Mouse (Mus musculus) limb, embryonic 13.5 days (tissue): Measurements from ENCODE around the gene Ntm. TPM values are rescaled to one million over a fixed set of nuclear protein-coding genes. Genes with fewer than 3 reads are reported as not detected.

Experiments
- ATAC-seq: fragments of 200-750 bp; cut with Nextera tagmentation; 2 replicates; pipeline ENCODE4 v1.8.0; 2017; ENCODE audit warnings: low read depth, moderate number of reproducible peaks, moderate TSS enrichment; ENCODE audit not compliant: low FRiP score
- H3K27ac ChIP-seq: fragments of 300-500 bp; sonication (generic); 2 replicates; pipeline ENCODE4 v1.5.1; 2015; ENCODE audit warnings: inconsistent platforms, mild to moderate bottlenecking, moderate library complexity
- H3K27me3 ChIP-seq: fragments of 300-500 bp; sonication (generic); 2 replicates; pipeline ENCODE4 v1.6.1; 2015; ENCODE audit warnings: mild to moderate bottlenecking, inconsistent platforms
- H3K36me3 ChIP-seq: fragments of 300-500 bp; sonication (generic); 2 replicates; pipeline ENCODE4 v1.6.1; 2015; ENCODE audit warnings: inconsistent platforms, mild to moderate bottlenecking, moderate library complexity
- H3K4me1 ChIP-seq: fragments of 300-500 bp; sonication (generic); 2 replicates; pipeline ENCODE4 v1.6.1; 2015; ENCODE audit warnings: inconsistent platforms
- H3K4me2 ChIP-seq: fragments of 300-500 bp; sonication (generic); replicated peaks from 2 replicates; pipeline ENCODE4 v1.6.1; 2015; ENCODE audit warnings: inconsistent platforms, mild to moderate bottlenecking, moderate library complexity
- H3K4me3 ChIP-seq: fragments of 300-500 bp; sonication (generic); 2 replicates; pipeline ENCODE4 v1.5.1; 2015; ENCODE audit warnings: moderate library complexity, mild to moderate bottlenecking, inconsistent platforms
- H3K9ac ChIP-seq: fragments of 300-500 bp; sonication (generic); 2 replicates; pipeline ENCODE4 v1.6.1; 2015; ENCODE audit warnings: mild to moderate bottlenecking, inconsistent platforms
- H3K9me3 ChIP-seq: fragments of 300-500 bp; sonication (generic); 2 replicates; pipeline ENCODE4 v1.6.1; 2016; ENCODE audit warnings: inconsistent platforms
- WGBS: fragments of 180-500 bp; shearing (Covaris S2); methylation state at CpG from one replicate; pipeline ENCODE4 v1.1.7; 2015; 5-methylcytosine and 5-hydroxymethylcytosine counted together
- polyA plus RNA-seq: library from polyadenylated mRNA; unstranded; fragments of >200 nt; fragmentation: Nextera tagmentation; extraction: Ambion mirVana; gene quantifications from 2 replicates; pipeline ENCODE4 v1.2.1, GENCODE M21; 2015

The Ntm gene
- polyA plus RNA-seq, 1 experiment from 2014 or later, result 40.0 TPM

GRCm38 (mm10) chr9:29765990-29766980, 196.7 kb downstream of the Ntm start:
- Histone ChIP-seq H3K9me3 (no peaks in the 10 kb centered on the region), H3K27me3 (no peaks in the 10 kb centered on the region), H3K4me1 (no peaks in the 10 kb centered on the region), H3K4me3 (no peak overlapping the region), H3K27ac (no peak overlapping the region), H3K36me3 (no peaks in the 10 kb centered on the region), H3K4me2 (no peak overlapping the region), H3K9ac (no peak overlapping the region)
- no peak for ATAC-seq
- 68% methylated on average over 6 of the region's 6 CpGs for WGBS

DNA sequence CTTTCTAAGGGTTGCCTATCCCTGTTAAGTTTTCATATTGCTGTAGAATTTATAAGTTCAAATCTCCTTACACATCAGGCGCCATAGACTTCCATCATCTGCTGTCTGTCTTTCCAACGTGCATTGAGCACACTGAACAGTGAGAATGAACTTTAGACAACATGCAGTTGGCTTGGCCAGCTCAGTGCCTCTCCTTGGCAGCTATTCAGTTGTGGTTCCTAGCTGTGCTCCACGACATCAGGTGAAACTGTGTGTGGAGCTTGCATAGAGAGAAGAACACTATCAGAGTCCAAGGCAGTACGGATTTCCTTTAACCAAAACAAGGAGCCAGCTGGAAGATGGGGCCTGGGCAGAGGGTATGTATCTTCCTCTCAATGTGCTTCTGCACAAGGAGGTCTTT, 199.6 kb downstream of the Ntm start:
- Histone ChIP-seq H3K9me3 (no peaks in the 10 kb centered on the region), H3K4me2 (no peak overlapping the region), H3K27ac (no peak overlapping the region), H3K9ac (no peak overlapping the region), H3K27me3 (no peaks in the 10 kb centered on the region), H3K36me3 (no peaks in the 10 kb centered on the region), H3K4me3 (no peak overlapping the region), H3K4me1 (no peaks in the 10 kb centered on the region)
- WGBS, result 89% methylated on average over 4 of the region's 4 CpGs
- ATAC-seq, result no peak

DNA sequence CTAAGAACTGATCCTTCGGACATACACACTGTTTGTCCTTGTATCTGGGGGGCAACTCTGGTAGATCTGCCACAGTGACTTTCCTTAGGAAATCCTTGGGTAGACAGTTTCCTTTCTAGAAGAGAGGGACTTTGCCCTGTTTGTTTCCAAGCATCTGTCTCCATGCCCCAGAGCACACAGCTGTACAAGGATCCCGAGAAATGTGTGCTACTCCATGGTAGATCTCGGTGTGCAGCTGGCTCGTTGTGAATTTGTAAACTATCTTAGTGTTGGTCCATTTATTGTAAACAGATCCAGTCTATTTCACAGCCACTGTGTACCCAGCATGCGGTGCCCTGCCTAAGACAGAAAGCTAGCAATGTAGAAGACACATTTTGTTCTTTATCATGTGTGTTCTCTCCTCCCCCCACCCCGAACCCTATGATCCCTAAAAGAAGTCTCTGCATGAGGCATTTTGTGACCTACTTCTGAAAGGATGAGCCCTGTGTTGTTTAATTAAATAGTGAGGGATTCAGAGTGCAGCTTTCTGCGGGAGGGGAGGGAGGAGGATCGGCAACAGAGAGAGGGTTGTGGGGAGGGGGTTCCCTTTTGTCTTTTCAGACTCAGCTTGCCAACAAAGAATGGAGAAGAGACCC, 200.9 kb downstream of the Ntm start:
- Histone ChIP-seq H3K4me1 (no peaks in the 10 kb centered on the region), H3K27ac (no peak overlapping the region), H3K9ac (no peak overlapping the region), H3K4me3 (no peak overlapping the region), H3K36me3 (no peaks in the 10 kb centered on the region), H3K9me3 (no peaks in the 10 kb centered on the region), H3K4me2 (no peak overlapping the region), H3K27me3 (0 out of 2 replicates have a peak, but pooled peaks cover under 1% of the 10 kb centered on the region)
- no peak for ATAC-seq
- WGBS, result 68% methylated on average over 8 of the region's 8 CpGs

GRCm38 (mm10) chr9:29761511-29761910, 201.4 kb downstream of the Ntm start:
- 80% methylated on average over 5 of the region's 5 CpGs for WGBS
- Histone ChIP-seq H3K36me3 (no peaks in the 10 kb centered on the region), H3K27me3 (0 out of 2 replicates have a peak, but pooled peaks cover 3% of the 10 kb centered on the region), H3K9me3 (no peaks in the 10 kb centered on the region), H3K4me3 (no peak overlapping the region), H3K27ac (no peak overlapping the region), H3K4me2 (no peak overlapping the region), H3K4me1 (no peaks in the 10 kb centered on the region), H3K9ac (no peak overlapping the region)
- no peak for ATAC-seq

GRCm38 (mm10) chr9:29759940-29760339, 203.0 kb downstream of the Ntm start:
- no peak for ATAC-seq
- H3K27ac ChIP-seq, result no peak overlapping the region
- H3K4me1 ChIP-seq, result no peaks in the 10 kb centered on the region
- 0 out of 2 replicates have a peak, but pooled peaks cover 3% of the 10 kb centered on the region for H3K27me3 ChIP-seq
- no peak overlapping the region for H3K4me3 ChIP-seq
- WGBS, result 73% methylated on average over 3 of the region's 3 CpGs
- H3K9me3 ChIP-seq, result no peaks in the 10 kb centered on the region
- no peak overlapping the region for H3K4me2 ChIP-seq
- no peaks in the 10 kb centered on the region for H3K36me3 ChIP-seq
- H3K9ac ChIP-seq, result no peak overlapping the region

GRCm38 (mm10) chr9:29759060-29759459, 203.9 kb downstream of the Ntm start:
- Histone ChIP-seq H3K9ac (no peak overlapping the region), H3K27ac (no peak overlapping the region), H3K4me1 (no peaks in the 10 kb centered on the region), H3K27me3 (0 out of 2 replicates have a peak, but pooled peaks cover 3% of the 10 kb centered on the region), H3K36me3 (no peaks in the 10 kb centered on the region), H3K4me3 (no peak overlapping the region), H3K9me3 (no peaks in the 10 kb centered on the region), H3K4me2 (no peak overlapping the region)
- ATAC-seq, result no peak
- 88% methylated on average over 2 of the region's 2 CpGs for WGBS

- ATAC-seq, result no peak
- H3K27ac ChIP-seq, result no peak overlapping the region
- H3K36me3 ChIP-seq, result no peaks in the 10 kb centered on the region
- no peak overlapping the region for H3K4me2 ChIP-seq
- no peak overlapping the region for H3K9ac ChIP-seq
- 0 out of 2 replicates have a peak, but pooled peaks cover 3% of the 10 kb centered on the region for H3K27me3 ChIP-seq
- H3K4me3 ChIP-seq, result no peak overlapping the region
- H3K9me3 ChIP-seq, result no peaks in the 10 kb centered on the region
- peaks cover 13% of the 10 kb centered on the region for H3K4me1 ChIP-seq
Observed at GRCm38 (mm10) chr9:29754374-29754773, 208.6 kb downstream of the Ntm start.

DNA sequence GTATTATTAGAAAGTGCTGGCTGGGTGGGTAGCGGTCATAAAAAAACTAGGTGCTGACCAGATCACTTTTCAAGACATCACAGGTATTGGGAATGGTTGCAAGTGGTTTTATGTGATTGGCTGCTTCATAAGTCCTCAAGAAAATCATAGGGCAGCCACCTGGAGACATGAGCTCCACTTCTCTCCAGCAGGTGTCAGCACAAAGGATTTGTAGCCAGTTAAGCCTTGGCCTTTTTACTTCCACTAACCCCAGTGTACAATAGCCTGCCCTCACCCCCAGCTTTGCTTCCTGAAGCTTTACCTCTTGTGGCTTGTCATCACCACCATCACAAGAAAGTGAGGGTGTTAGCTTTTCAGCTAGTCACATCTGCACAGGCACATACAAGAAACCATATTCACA, 211.5 kb downstream of the Ntm start:
- H3K4me1 ChIP-seq, result peaks cover 13% of the 10 kb centered on the region
- no peak overlapping the region for H3K27ac ChIP-seq
- H3K36me3 ChIP-seq, result no peaks in the 10 kb centered on the region
- WGBS, result 45% methylated on average over 1 of the region's 1 CpGs
- H3K4me2 ChIP-seq, result no peak overlapping the region
- H3K4me3 ChIP-seq, result no peak overlapping the region
- H3K9me3 ChIP-seq, result no peaks in the 10 kb centered on the region
- ATAC-seq, result no peak
- no peaks in the 10 kb centered on the region for H3K27me3 ChIP-seq
- no peak overlapping the region for H3K9ac ChIP-seq

- ATAC-seq, result no peak
- H3K4me3 ChIP-seq, result peak overlapping the region; percentile 20
- peak overlapping the region; percentile 58 for H3K4me2 ChIP-seq
- H3K9ac ChIP-seq, result no peak overlapping the region
- WGBS, result 11% methylated on average over 15 of the region's 15 CpGs
- no peaks in the 10 kb centered on the region for H3K9me3 ChIP-seq
- peaks cover 13% of the 10 kb centered on the region for H3K4me1 ChIP-seq
- no peak overlapping the region for H3K27ac ChIP-seq
- no peaks in the 10 kb centered on the region for H3K27me3 ChIP-seq
- no peaks in the 10 kb centered on the region for H3K36me3 ChIP-seq
Observed at GRCm38 (mm10) chr9:29750371-29751014, 212.4 kb downstream of the Ntm start.

- no peak for ATAC-seq
- H3K4me3 ChIP-seq, result no peak overlapping the region
- H3K36me3 ChIP-seq, result no peaks in the 10 kb centered on the region
- H3K27me3 ChIP-seq, result no peaks in the 10 kb centered on the region
- 68% methylated on average over 4 of the region's 4 CpGs for WGBS
- H3K27ac ChIP-seq, result no peak overlapping the region
- H3K4me1 ChIP-seq, result peaks cover 13% of the 10 kb centered on the region
- H3K9me3 ChIP-seq, result no peaks in the 10 kb centered on the region; the same call in 1 of the 2 replicates
- no peak overlapping the region for H3K4me2 ChIP-seq
- no peak overlapping the region for H3K9ac ChIP-seq
Observed at GRCm38 (mm10) chr9:29748070-29748469, 214.9 kb downstream of the Ntm start.

GRCm38 (mm10) chr9:29738835-29739526, 224.0 kb downstream of the Ntm start:
- Histone ChIP-seq H3K9ac (no peak overlapping the region), H3K4me2 (no peak overlapping the region), H3K4me1 (peaks cover 2% of the 10 kb centered on the region; the same call in 1 of the 2 replicates), H3K27me3 (no peaks in the 10 kb centered on the region), H3K36me3 (no peaks in the 10 kb centered on the region), H3K4me3 (no peak overlapping the region), H3K9me3 (no peaks in the 10 kb centered on the region; the same call in 1 of the 2 replicates), H3K27ac (no peak overlapping the region)
- ATAC-seq, result no peak
- WGBS, result 71% methylated on average over 9 of the region's 9 CpGs
